Mouse (Mus musculus) forebrain, embryonic 14.5 days (tissue): ENCODE measurements around the gene Tns1. TPM values are rescaled to one million over a fixed set of nuclear protein-coding genes. Genes with fewer than 3 reads are reported as not detected.

Source experiments
- ATAC-seq: fragments of 200-750 bp; cut with Nextera tagmentation; 2 replicates; pipeline ENCODE4 v1.8.0; 2017; ENCODE audit warnings: mild to moderate bottlenecking, moderate library complexity
- DNase-seq: peaks from one replicate; pipeline ENCODE4 v3.0.0-alpha.2; 2015; ENCODE audit warnings: low spot score
- H3K27ac ChIP-seq: fragments of 300-500 bp; sonication (generic); 2 replicates; pipeline ENCODE4 v1.5.1; 2014; ENCODE audit warnings: low read depth, mild to moderate bottlenecking, control low read depth, low read length, moderate library complexity
- H3K27me3 ChIP-seq: fragments of 300-500 bp; sonication (generic); replicated peaks from 2 replicates; pipeline ENCODE4 v1.6.1; 2014; ENCODE audit warnings: low read length, control low read depth, mixed read lengths; ENCODE audit not compliant: control insufficient read depth, insufficient read depth
- H3K36me3 ChIP-seq: fragments of 300-500 bp; sonication (generic); 2 replicates; pipeline ENCODE4 v1.6.1; 2014; ENCODE audit warnings: low read length, control low read depth; ENCODE audit not compliant: control insufficient read depth, insufficient read depth
- H3K4me1 ChIP-seq: fragments of 300-500 bp; sonication (generic); 2 replicates; pipeline ENCODE4 v1.6.1; 2014; ENCODE audit warnings: antibody characterized with exemption, low read length, control low read depth; ENCODE audit not compliant: control insufficient read depth, insufficient read depth
- H3K4me2 ChIP-seq: fragments of 300-500 bp; sonication (generic); 2 replicates; pipeline ENCODE4 v1.6.1; 2014; ENCODE audit warnings: mild to moderate bottlenecking, control low read depth, low read length
- H3K4me3 ChIP-seq: fragments of 300-500 bp; sonication (generic); 2 replicates; pipeline ENCODE4 v1.5.1; 2014; ENCODE audit warnings: low read depth, low read length, control low read depth
- H3K9ac ChIP-seq: fragments of 300-500 bp; sonication (generic); 2 replicates; pipeline ENCODE4 v1.6.1; 2014; ENCODE audit warnings: mild to moderate bottlenecking, low read length, control low read depth, moderate library complexity
- H3K9me3 ChIP-seq: fragments of 300-500 bp; sonication (generic); replicated peaks from 2 replicates; pipeline ENCODE4 v1.6.1; 2016; ENCODE audit warnings: low read length, control low read depth, mixed read lengths; ENCODE audit not compliant: control insufficient read depth
- WGBS: fragments of 180-500 bp; shearing (Covaris S2); extraction: QIAGEN DNeasy Blood & Tissue Kit; methylation state at CpG from one replicate; pipeline ENCODE4 v1.1.7; 2014; 5-methylcytosine and 5-hydroxymethylcytosine counted together
- polyA plus RNA-seq: library from polyadenylated mRNA; unstranded; fragments of >200 nt; fragmentation: Nextera tagmentation; extraction: Ambion mirVana; gene quantifications from 2 replicates; pipeline ENCODE4 v1.2.1, GENCODE M21; 2014

Gene Tns1
- polyA plus RNA-seq, 1 experiment from 2014 or later, result 7.7 TPM

GRCm38 (mm10) chr1:74074693-74075485, 49.4 kb downstream of the Tns1 start:
- no peak overlapping the region for H3K4me2 ChIP-seq
- 86% methylated on average over 7 of the region's 7 CpGs for WGBS
- H3K9me3 ChIP-seq, result no peaks in the 10 kb centered on the region
- no peaks in the 10 kb centered on the region for H3K36me3 ChIP-seq
- no peaks in the 10 kb centered on the region for H3K27me3 ChIP-seq
- no peak overlapping the region for H3K27ac ChIP-seq
- no peak for ATAC-seq
- no peak overlapping the region for H3K4me3 ChIP-seq
- H3K4me1 ChIP-seq, result no peaks in the 10 kb centered on the region
- DNase-seq, result no peak
- H3K9ac ChIP-seq, result no peak overlapping the region

- Histone ChIP-seq H3K4me1 (no peaks in the 10 kb centered on the region), H3K27me3 (no peaks in the 10 kb centered on the region), H3K4me3 (no peak overlapping the region), H3K9ac (no peak overlapping the region), H3K4me2 (no peak overlapping the region), H3K27ac (no peak overlapping the region), H3K36me3 (no peaks in the 10 kb centered on the region), H3K9me3 (no peaks in the 10 kb centered on the region)
- WGBS, result 82% methylated on average over 6 of the region's 6 CpGs
- DNase-seq (no peak), ATAC-seq (no peak)
Measured at GRCm38 (mm10) chr1:74073791-74074190, 50.5 kb downstream of the Tns1 start.

- no peak for DNase-seq
- 89% methylated on average over 4 of the region's 4 CpGs for WGBS
- Histone ChIP-seq H3K36me3 (no peaks in the 10 kb centered on the region), H3K4me1 (peaks cover 12% of the 10 kb centered on the region), H3K27ac (no peak overlapping the region), H3K9me3 (no peaks in the 10 kb centered on the region), H3K4me2 (no peak overlapping the region), H3K9ac (no peak overlapping the region), H3K4me3 (no peak overlapping the region), H3K27me3 (no peaks in the 10 kb centered on the region)
- no peak for ATAC-seq
Measured at GRCm38 (mm10) chr1:74070745-74071144, 53.5 kb downstream of the Tns1 start.

- Histone ChIP-seq H3K4me3 (no peak overlapping the region), H3K9ac (no peak overlapping the region), H3K36me3 (no peaks in the 10 kb centered on the region), H3K27me3 (no peaks in the 10 kb centered on the region), H3K9me3 (no peaks in the 10 kb centered on the region), H3K4me2 (no peak overlapping the region), H3K4me1 (peaks cover 12% of the 10 kb centered on the region), H3K27ac (no peak overlapping the region)
- WGBS, result 81% methylated on average over 7 of the region's 7 CpGs
- ATAC-seq, result no peak
- no peak for DNase-seq
Measured at GRCm38 (mm10) chr1:74070001-74070551, 54.2 kb downstream of the Tns1 start.

- H3K4me3 ChIP-seq, result no peak overlapping the region
- H3K4me2 ChIP-seq, result peak overlapping the region; percentile 65
- DNase-seq (no peak), ATAC-seq (peak; percentile 27; the same call in 1 of the 2 replicates)
- H3K36me3 ChIP-seq, result no peaks in the 10 kb centered on the region
- peaks cover 12% of the 10 kb centered on the region for H3K4me1 ChIP-seq
- H3K27me3 ChIP-seq, result no peaks in the 10 kb centered on the region
- 45% methylated on average over 9 of the region's 9 CpGs for WGBS
- 0 out of 2 replicates have a peak overlapping the region, but pooled peaks have one; percentile 14 for H3K27ac ChIP-seq
- no peak overlapping the region; the same call in 1 of the 2 replicates for H3K9ac ChIP-seq
- H3K9me3 ChIP-seq, result no peaks in the 10 kb centered on the region
Measured at GRCm38 (mm10) chr1:74069085-74069835, 55.0 kb downstream of the Tns1 start.

GRCm38 (mm10) chr1:74068366-74069084, 55.7 kb downstream of the Tns1 start:
- Histone ChIP-seq H3K27ac (0 out of 2 replicates have a peak overlapping the region, but pooled peaks have one; percentile 14), H3K9ac (peak overlapping the region; percentile 60), H3K4me1 (peaks cover 12% of the 10 kb centered on the region), H3K4me2 (peak overlapping the region; percentile 65), H3K27me3 (no peaks in the 10 kb centered on the region), H3K4me3 (peak overlapping the region; percentile 30), H3K36me3 (no peaks in the 10 kb centered on the region), H3K9me3 (no peaks in the 10 kb centered on the region)
- ATAC-seq (peak; percentile 86), DNase-seq (peak; percentile 60)
- WGBS, result 3% methylated on average over 30 of the region's 41 CpGs

- H3K9ac ChIP-seq, result peak overlapping the region; percentile 60
- no peaks in the 10 kb centered on the region for H3K36me3 ChIP-seq
- WGBS, result 23% methylated on average over 14 of the region's 14 CpGs
- H3K4me3 ChIP-seq, result peak overlapping the region; percentile 30
- no peak for ATAC-seq
- peaks cover 12% of the 10 kb centered on the region for H3K4me1 ChIP-seq
- H3K27ac ChIP-seq, result no peak overlapping the region
- no peaks in the 10 kb centered on the region for H3K27me3 ChIP-seq
- peak overlapping the region; percentile 65 for H3K4me2 ChIP-seq
- H3K9me3 ChIP-seq, result no peaks in the 10 kb centered on the region
- DNase-seq, result no peak
Measured at GRCm38 (mm10) chr1:74067866-74068265, 56.4 kb downstream of the Tns1 start.

GRCm38 (mm10) chr1:74066576-74066975, 57.7 kb downstream of the Tns1 start:
- Histone ChIP-seq H3K9ac (no peak overlapping the region), H3K27ac (no peak overlapping the region), H3K4me3 (no peak overlapping the region), H3K36me3 (no peaks in the 10 kb centered on the region), H3K9me3 (no peaks in the 10 kb centered on the region), H3K27me3 (no peaks in the 10 kb centered on the region), H3K4me1 (peaks cover 12% of the 10 kb centered on the region), H3K4me2 (no peak overlapping the region)
- ATAC-seq, result no peak
- no peak for DNase-seq
- WGBS, result 83% methylated on average over 3 of the region's 3 CpGs
